ENCODE assay signal across 21 mouse cellular contexts in the genomic region with DNA sequence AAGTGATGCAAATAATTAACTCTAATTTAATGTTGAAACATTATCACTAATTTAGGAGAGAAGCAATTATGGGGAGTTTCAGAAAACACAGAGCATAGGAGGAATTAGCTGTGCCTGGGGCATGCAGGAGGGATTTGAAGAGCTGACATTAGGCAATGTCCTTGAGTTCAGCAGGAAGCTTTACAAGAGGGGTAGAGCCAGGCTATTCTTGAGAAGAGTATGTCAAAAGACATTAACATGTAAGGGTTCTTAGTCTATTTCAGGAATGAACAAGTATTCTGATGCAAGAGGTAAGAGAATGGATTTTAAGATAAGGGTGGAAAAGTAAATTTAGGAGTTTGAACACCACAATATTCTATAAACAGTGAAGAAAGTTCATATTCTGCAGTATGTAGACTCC. TPM values are rescaled to one million over a fixed set of nuclear protein-coding genes. Genes with fewer than 3 reads are reported as not detected.
DNase-seq lines count a peak whose midpoint lies in the region; ATAC-seq lines count a peak whose summit lies in the region.
"Had no signal": no experiment of that assay in that cellular context is flagged by ENCODE, and none has a peak within 500 bp of the region (broad histone marks: within the 10 kb centered on the region; RNA-seq: fewer than 3 reads in every experiment).

No protein-coding gene starts in this region.

- H3K9ac ChIP-seq in lung, embryonic 16.5 days (ENCODE audit: low read length), result no peak overlapping the region
- H3K9ac ChIP-seq: embryonic facial prominence, embryonic 12.5 days; embryonic facial prominence, embryonic 15.5 days; hindbrain, embryonic 12.5 days; hindbrain, embryonic 15.5 days had no signal

- H3K27me3 ChIP-seq in lung, embryonic 16.5 days (ENCODE audit: control insufficient read depth, insufficient read depth, low read depth, low read length), result no peaks in the 10 kb centered on the region
- H3K27me3 ChIP-seq: embryonic facial prominence, embryonic 12.5 days; embryonic facial prominence, embryonic 15.5 days; hindbrain, embryonic 12.5 days; hindbrain, embryonic 15.5 days had no signal

- H3K36me3 ChIP-seq in lung, embryonic 16.5 days (ENCODE audit: control insufficient read depth, insufficient read depth, low read length), result no peaks in the 10 kb centered on the region
- H3K36me3 ChIP-seq: embryonic facial prominence, embryonic 12.5 days; embryonic facial prominence, embryonic 15.5 days; hindbrain, embryonic 12.5 days; hindbrain, embryonic 15.5 days had no signal

- no peaks in the 10 kb centered on the region for H3K4me1 ChIP-seq in lung, embryonic 16.5 days (replicated peaks; ENCODE audit: control insufficient read depth, insufficient read depth, low read length)
- H3K4me1 ChIP-seq: embryonic facial prominence, embryonic 12.5 days; embryonic facial prominence, embryonic 15.5 days; hindbrain, embryonic 12.5 days; hindbrain, embryonic 15.5 days had no signal

- no peak overlapping the region for H3K27ac ChIP-seq in lung, embryonic 16.5 days (ENCODE audit: low read length)
- H3K27ac ChIP-seq: embryonic facial prominence, embryonic 12.5 days; embryonic facial prominence, embryonic 15.5 days; hindbrain, embryonic 12.5 days; hindbrain, embryonic 15.5 days had no signal

- H3K4me2 ChIP-seq in lung, embryonic 16.5 days (ENCODE audit: low read depth, low read length), result no peak overlapping the region
- H3K4me2 ChIP-seq: embryonic facial prominence, embryonic 12.5 days; embryonic facial prominence, embryonic 15.5 days; heart, embryonic 11.5 days; hindbrain, embryonic 12.5 days; hindbrain, embryonic 15.5 days had no signal

- no peak for DNase-seq in lung, postnatal 10 days
- peak; percentile 29 for DNase-seq in 416B (ENCODE audit: low read depth)
- peak; percentile 44 for DNase-seq in lung, postnatal 25 days (ENCODE audit: low spot score)
- no peak for DNase-seq in cerebellum, adult 11-12 months
- DNase-seq in adrenal gland, adult 2 months, result no peak
- DNase-seq: adrenal gland, postnatal 10 days; adrenal gland, postnatal 36 days; cerebellum, adult 2 months; cerebellum, adult 9-11 months; cerebellum, postnatal 25 days; gastrocnemius, postnatal 10 days; gastrocnemius, postnatal 36 days had no signal

- no peak overlapping the region for H3K4me3 ChIP-seq in lung, embryonic 16.5 days (ENCODE audit: low read length)
- H3K4me3 ChIP-seq: embryonic facial prominence, embryonic 12.5 days; embryonic facial prominence, embryonic 15.5 days; hindbrain, embryonic 12.5 days; hindbrain, embryonic 15.5 days had no signal

- no peaks in the 10 kb centered on the region for H3K9me3 ChIP-seq in lung, embryonic 16.5 days (ENCODE audit: control insufficient read depth, low read length)
- H3K9me3 ChIP-seq: embryonic facial prominence, embryonic 12.5 days; embryonic facial prominence, embryonic 15.5 days; hindbrain, embryonic 12.5 days; hindbrain, embryonic 15.5 days had no signal

- ATAC-seq in lung, embryonic 16.5 days (ENCODE audit: low read depth), result peak; percentile 75
- ATAC-seq in megakaryocyte progenitor cell, adult 5-6 weeks (replicated peaks; ENCODE audit: poor library complexity), result peak; percentile 59
- ATAC-seq: CD4-positive, CD25-positive, alpha-beta regulatory T cell, adult 4 months; forebrain, embryonic 16.5 days had no signal

RNA-seq across cellular contexts. Expression of a gene that starts 33.4 kb away (rescaled TPM):
- 181 and 210 TPM in 2 replicates for polyA plus RNA-seq in lung, embryonic 16.5 days (2015; fragmentation: Nextera tagmentation; extraction: Ambion mirVana)
- total RNA-seq in megakaryocyte progenitor cell, adult 5-6 weeks (2015), result 100 and 107 TPM in 2 replicates
- 81.5 and 87.4 TPM in 2 replicates for total RNA-seq in megakaryocyte progenitor cell, adult 5-6 weeks (2017)
- total RNA-seq in adrenal gland, adult 2 months (2021), result 10 to 100 TPM; 30.4 to 36.4 TPM
- 45.6 and 63.0 TPM in 2 replicates for polyA plus RNA-seq in adrenal gland, adult 2 months (2012; rRNA removed)

Comparison
In these comparisons a context has a peak if more than half of its experiments do, and no peak if none do; other contexts are left out.
1. DNase-seq: peak in 416B (single experiment) and lung, postnatal 25 days (single experiment); none in lung, postnatal 10 days (single experiment), cerebellum, adult 11-12 months (single experiment) and adrenal gland, adult 2 months (single experiment).